Mouse (Mus musculus) midbrain, postnatal 0 days (tissue): ENCODE measurements around the gene Ffar1. TPM values are rescaled to one million over a fixed set of nuclear protein-coding genes. Genes with fewer than 3 reads are reported as not detected.

Experiments used
- ATAC-seq: fragments of 200-750 bp; cut with Nextera tagmentation; 2 replicates; pipeline ENCODE4 v1.8.0; 2017; ENCODE audit warnings: moderate number of reproducible peaks, mild to moderate bottlenecking, moderate TSS enrichment, moderate library complexity; ENCODE audit not compliant: low FRiP score
- DNase-seq: peaks from one replicate; pipeline ENCODE4 v3.0.0-alpha.2; 2015; ENCODE audit warnings: low spot score
- H3K27ac ChIP-seq: fragments of 300-500 bp; sonication (generic); 2 replicates; pipeline ENCODE4 v1.5.1; 2014; ENCODE audit warnings: low read depth, mild to moderate bottlenecking, low read length, mixed read lengths
- H3K27me3 ChIP-seq: fragments of 300-500 bp; sonication (generic); 2 replicates; pipeline ENCODE4 v1.6.1; 2014; ENCODE audit warnings: low read length, control low read depth, mixed read lengths; ENCODE audit not compliant: insufficient read depth
- H3K36me3 ChIP-seq: fragments of 300-500 bp; sonication (generic); 2 replicates; pipeline ENCODE4 v1.6.1; 2014; ENCODE audit warnings: low read length, control low read depth, mixed read lengths; ENCODE audit not compliant: insufficient read depth
- H3K4me1 ChIP-seq: fragments of 300-500 bp; sonication (generic); 2 replicates; pipeline ENCODE4 v1.6.1; 2014; ENCODE audit warnings: mild to moderate bottlenecking, control low read depth, antibody characterized with exemption, low read length, mixed read lengths; ENCODE audit not compliant: insufficient read depth
- H3K4me2 ChIP-seq: fragments of 300-500 bp; sonication (generic); 2 replicates; pipeline ENCODE4 v1.6.1; 2014; ENCODE audit warnings: low read depth, mild to moderate bottlenecking, low read length, mixed read lengths; ENCODE audit not compliant: poor library complexity, severe bottlenecking
- H3K4me3 ChIP-seq: fragments of 300-500 bp; sonication (generic); 2 replicates; pipeline ENCODE4 v1.5.1; 2014; ENCODE audit warnings: low read depth, mild to moderate bottlenecking, low read length, moderate library complexity
- H3K9ac ChIP-seq: fragments of 300-500 bp; sonication (generic); replicated peaks from 2 replicates; pipeline ENCODE4 v1.6.1; 2014; ENCODE audit warnings: mild to moderate bottlenecking, low read length, moderate library complexity, mixed read lengths; ENCODE audit not compliant: poor library complexity, severe bottlenecking
- H3K9me3 ChIP-seq: fragments of 300-500 bp; sonication (generic); 2 replicates; pipeline ENCODE4 v1.6.1; 2016; ENCODE audit warnings: low read length, control low read depth
- CTCF ChIP-seq: IDR thresholded peaks from 2 replicates; pipeline ENCODE4 v1.5.1; 2016; ENCODE audit warnings: antibody characterized with exemption, mild to moderate bottlenecking
- WGBS: fragments of 180-500 bp; shearing (Covaris S2); extraction: QIAGEN DNeasy Blood & Tissue Kit; methylation state at CpG from one replicate; pipeline ENCODE4 v1.1.7; 2014; 5-methylcytosine and 5-hydroxymethylcytosine counted together
- polyA plus RNA-seq: library from polyadenylated mRNA; unstranded; fragments of >200 nt; fragmentation: Nextera tagmentation; extraction: Ambion mirVana; gene quantifications from 2 replicates; pipeline ENCODE4 v1.2.1, GENCODE M21; 2015
- total RNA-seq: library from RNA; depleted of rRNA; stranded (reverse); fragments of >200 nt; gene quantifications from 2 replicates; pipeline ENCODE4 v1.2.3, GENCODE M21; 2014

Gene Ffar1
- total and polyA plus RNA-seq, 2 experiments from 2014 or later: not detected

GRCm38 (mm10) chr7:30884047-30884446 lies 22.7 kb upstream of the Ffar1 start:
- ATAC-seq: no peak
- no peak for TF ChIP-seq CTCF
- no peaks in the 10 kb centered on the region for H3K27me3 ChIP-seq
- no peaks in the 10 kb centered on the region for H3K4me1 ChIP-seq
- H3K9ac ChIP-seq: no peak overlapping the region
- H3K9me3 ChIP-seq: no peaks in the 10 kb centered on the region
- no peak overlapping the region for H3K4me2 ChIP-seq
- no peak overlapping the region for H3K4me3 ChIP-seq
- no peak overlapping the region for H3K27ac ChIP-seq
- DNase-seq: no peak
- H3K36me3 ChIP-seq: no peaks in the 10 kb centered on the region

GRCm38 (mm10) chr7:30881367-30881766 lies 20.0 kb upstream of the Ffar1 start:
- Histone ChIP-seq H3K27ac (no peak overlapping the region), H3K9me3 (no peaks in the 10 kb centered on the region), H3K4me2 (no peak overlapping the region), H3K4me3 (no peak overlapping the region), H3K27me3 (no peaks in the 10 kb centered on the region), H3K36me3 (no peaks in the 10 kb centered on the region), H3K4me1 (no peaks in the 10 kb centered on the region), H3K9ac (no peak overlapping the region)
- no peak for TF ChIP-seq CTCF
- DNase-seq: no peak
- no peak for ATAC-seq
- 86% methylated on average over 3 of the region's 3 CpGs for WGBS

DNA sequence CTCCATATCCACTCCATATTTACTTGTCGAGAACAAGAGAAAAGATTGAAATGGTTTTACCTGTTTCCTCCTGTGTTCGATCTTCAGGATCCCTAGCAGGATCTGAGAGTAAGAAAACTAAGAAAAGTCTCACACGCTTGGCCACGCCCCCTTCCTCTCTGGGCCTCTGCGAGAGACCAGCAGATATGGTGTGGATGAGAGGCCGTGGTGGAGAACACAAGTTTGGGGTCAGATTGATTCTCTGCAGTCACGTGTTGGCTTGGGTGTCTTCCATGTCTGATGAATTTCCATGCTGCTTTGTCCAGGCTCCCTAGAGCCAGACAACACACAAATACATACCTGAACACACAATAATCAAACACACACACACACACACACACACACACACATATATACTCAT lies 18.8 kb upstream of the Ffar1 start, which contains the start of gene Cd22:
TSS of gene Cd22 (minus strand) at position 167 of the 400 bp plus-strand sequence.
- WGBS: 74% methylated on average over 7 of the region's 7 CpGs
- H3K27me3 ChIP-seq: no peaks in the 10 kb centered on the region
- ATAC-seq: no peak
- no peak for TF ChIP-seq CTCF
- H3K4me2 ChIP-seq: no peak within 1 kb of the TSS
- DNase-seq: no peak
- H3K27ac ChIP-seq: no peak within 1 kb of the TSS
- H3K36me3 ChIP-seq: no peaks in the 10 kb centered on the region
- H3K9ac ChIP-seq: no peak within 1 kb of the TSS
- H3K9me3 ChIP-seq: no peaks in the 10 kb centered on the region
- H3K4me3 ChIP-seq: no peak within 1 kb of the TSS
- no peaks in the 10 kb centered on the region for H3K4me1 ChIP-seq

DNA sequence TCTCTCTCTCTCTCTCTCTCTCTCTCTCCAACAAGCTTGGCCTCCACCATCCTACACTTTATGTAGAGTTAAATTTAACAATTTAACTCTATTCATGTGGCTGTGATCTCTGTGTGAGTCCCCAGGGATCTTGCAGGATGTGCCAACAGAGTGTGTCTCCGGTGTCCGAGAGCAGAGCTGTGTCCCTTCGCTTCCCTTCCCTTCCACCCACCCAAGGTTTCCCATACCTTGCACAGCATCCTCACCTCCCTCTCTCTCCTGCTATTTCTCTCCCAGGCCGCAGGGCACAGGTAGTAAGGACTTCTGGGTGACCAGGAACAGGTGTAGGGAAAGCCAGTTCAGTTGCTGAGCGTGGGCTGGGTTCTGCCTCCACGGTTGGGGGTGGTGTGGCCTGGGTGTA lies 17.6 kb upstream of the Ffar1 start:
- WGBS: 78% methylated on average over 6 of the region's 6 CpGs
- no peaks in the 10 kb centered on the region for H3K36me3 ChIP-seq
- no peaks in the 10 kb centered on the region for H3K9me3 ChIP-seq
- DNase-seq (no peak), ATAC-seq (no peak)
- H3K4me3 ChIP-seq: no peak overlapping the region
- no peaks in the 10 kb centered on the region for H3K4me1 ChIP-seq
- no peak overlapping the region for H3K4me2 ChIP-seq
- no peak overlapping the region for H3K27ac ChIP-seq
- H3K27me3 ChIP-seq: no peaks in the 10 kb centered on the region
- H3K9ac ChIP-seq: no peak overlapping the region
- no peak for TF ChIP-seq CTCF

DNA sequence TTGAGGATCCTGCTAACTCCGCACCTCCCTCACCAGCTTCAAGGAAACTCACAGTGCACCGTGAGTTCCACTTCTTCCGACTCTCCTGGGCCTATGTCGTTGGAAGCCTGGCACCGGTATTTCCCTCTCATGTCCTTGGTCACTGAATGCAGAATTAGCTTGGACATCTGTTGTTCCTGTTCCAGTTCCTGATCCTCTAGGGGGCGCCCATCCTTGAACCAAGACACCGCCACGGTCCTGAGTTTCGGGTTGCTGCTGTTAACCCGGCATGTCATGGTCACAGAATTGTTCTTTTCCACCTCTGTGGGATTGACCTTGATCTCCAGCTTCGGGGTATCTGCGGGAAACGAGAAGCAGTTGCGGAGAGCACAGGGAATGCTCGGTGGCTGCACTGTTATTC lies 11.7 kb upstream of the Ffar1 start:
- Histone ChIP-seq H3K4me3 (no peak overlapping the region), H3K27me3 (0 out of 2 replicates have a peak, but pooled peaks cover 4% of the 10 kb centered on the region), H3K36me3 (no peaks in the 10 kb centered on the region), H3K9me3 (no peaks in the 10 kb centered on the region), H3K4me2 (peak overlapping the region; percentile 21; the same call in 1 of the 2 replicates), H3K4me1 (no peaks in the 10 kb centered on the region), H3K9ac (no peak overlapping the region), H3K27ac (no peak overlapping the region)
- TF ChIP-seq CTCF: peak; percentile 75
- ATAC-seq: no peak
- WGBS: 27% methylated on average over 15 of the region's 15 CpGs
- DNase-seq: peak; percentile 73

DNA sequence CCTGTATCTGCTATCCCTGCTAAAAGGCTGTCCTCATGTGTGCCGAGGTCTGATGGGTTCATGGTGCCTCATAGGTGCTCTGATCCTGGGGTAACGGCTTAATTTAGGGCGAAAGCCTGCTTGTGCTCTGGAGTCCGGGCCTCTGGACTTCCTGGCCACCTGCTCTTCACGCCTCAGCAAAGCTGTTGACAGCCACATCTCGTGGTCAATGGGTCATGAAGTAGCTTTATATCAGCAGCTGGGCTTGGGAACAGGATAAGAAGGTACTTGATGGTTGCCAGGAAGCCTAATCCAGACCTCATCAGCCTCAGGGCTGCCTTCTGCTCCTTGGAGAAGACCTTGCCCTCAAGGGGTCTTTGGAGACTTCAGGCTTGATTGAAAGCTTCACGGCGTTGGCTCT lies 2.0 kb upstream of the Ffar1 start:
- WGBS: 57% methylated on average over 8 of the region's 8 CpGs

More for the DNA sequence above, 2.0 kb upstream of the Ffar1 start:
- Histone ChIP-seq H3K27me3 (no peaks in the 10 kb centered on the region; the same call in 1 of the 2 replicates), H3K4me1 (no peaks in the 10 kb centered on the region), H3K9me3 (no peaks in the 10 kb centered on the region), H3K27ac (no peak overlapping the region), H3K4me2 (no peak overlapping the region), H3K36me3 (no peaks in the 10 kb centered on the region), H3K4me3 (no peak overlapping the region), H3K9ac (no peak overlapping the region)
- no peak for DNase-seq
- no peak for TF ChIP-seq CTCF
- ATAC-seq: no peak
